Mouse (Mus musculus) stomach, postnatal 0 days (tissue): ENCODE measurements at regions not wholly inside any gene's neighbourhood (a gene's known extent, or its start where the extent isn't known, plus 50 kb on each side); places are given as distances from the start of the nearest gene placed in this dataset.

Experiments
- ATAC-seq: fragments of 200-750 bp; cut with Nextera tagmentation; 2 replicates; pipeline ENCODE4 v1.8.0; 2017; ENCODE audit not compliant: low FRiP score, low TSS enrichment
- DNase-seq: peaks from one replicate; pipeline ENCODE4 v3.0.0-alpha.2; 2016; ENCODE audit warnings: low spot score
- H3K27ac ChIP-seq: fragments of 300-500 bp; sonication (generic); replicated peaks from 2 replicates; pipeline ENCODE4 v1.5.1; 2014; ENCODE audit warnings: mild to moderate bottlenecking, control low read depth
- H3K27me3 ChIP-seq: fragments of 300-500 bp; sonication (generic); 2 replicates; pipeline ENCODE4 v1.6.1; 2014; ENCODE audit warnings: low read length; ENCODE audit not compliant: control insufficient read depth, insufficient read depth
- H3K36me3 ChIP-seq: fragments of 300-500 bp; sonication (generic); 2 replicates; pipeline ENCODE4 v1.6.1; 2014; ENCODE audit warnings: low read length, mixed read lengths; ENCODE audit not compliant: control insufficient read depth, insufficient read depth
- H3K4me1 ChIP-seq: fragments of 300-500 bp; sonication (generic); replicated peaks from 2 replicates; pipeline ENCODE4 v1.6.1; 2014; ENCODE audit warnings: antibody characterized with exemption; ENCODE audit not compliant: control insufficient read depth, insufficient read depth
- H3K4me2 ChIP-seq: fragments of 300-500 bp; sonication (generic); replicated peaks from 2 replicates; pipeline ENCODE4 v1.6.1; 2014; ENCODE audit warnings: low read depth, mild to moderate bottlenecking, control low read depth, moderate library complexity
- H3K4me3 ChIP-seq: fragments of 300-500 bp; sonication (generic); 2 replicates; pipeline ENCODE4 v1.5.1; 2014; ENCODE audit warnings: low read depth, low read length, control low read depth
- H3K9ac ChIP-seq: fragments of 300-500 bp; sonication (generic); 2 replicates; pipeline ENCODE4 v1.6.1; 2014; ENCODE audit warnings: mild to moderate bottlenecking, low read length, control low read depth, mixed read lengths
- H3K9me3 ChIP-seq: fragments of 300-500 bp; sonication (generic); 2 replicates; pipeline ENCODE4 v1.6.1; 2016; ENCODE audit warnings: low read length; ENCODE audit not compliant: control insufficient read depth
- CTCF ChIP-seq: IDR thresholded peaks from 2 replicates; pipeline ENCODE4 v1.5.1; 2016; ENCODE audit warnings: antibody characterized with exemption, low read depth, mild to moderate bottlenecking, moderate library complexity
- EP300 ChIP-seq: optimal IDR thresholded peaks from 2 replicates; pipeline ENCODE3; 2016; ENCODE audit warnings: antibody characterized with exemption
- WGBS: fragments of 180-500 bp; shearing (Covaris S2); extraction: QIAGEN DNeasy Blood & Tissue Kit; methylation state at CpG from one replicate; pipeline ENCODE4 v1.1.7; 2014; 5-methylcytosine and 5-hydroxymethylcytosine counted together

- Histone ChIP-seq H3K27ac (no peak overlapping the region), H3K9ac (no peak overlapping the region), H3K4me1 (no peaks in the 10 kb centered on the region), H3K27me3 (no peaks in the 10 kb centered on the region), H3K4me2 (no peak overlapping the region), H3K36me3 (no peaks in the 10 kb centered on the region), H3K9me3 (no peaks in the 10 kb centered on the region), H3K4me3 (no peak overlapping the region)
- ATAC-seq (no peak), DNase-seq (no peak)
- TF ChIP-seq CTCF (no peak), EP300 (no peak)
- 82% methylated on average over 4 of the region's 4 CpGs for WGBS
Measured at GRCm38 (mm10) chr5:52092273-52092672, 98.0 kb downstream of the Dhx15 start.

- 61% methylated on average over 10 of the region's 10 CpGs for WGBS
- no peaks in the 10 kb centered on the region for H3K4me1 ChIP-seq
- TF ChIP-seq EP300 (no peak), CTCF (no peak)
Measured at GRCm38 (mm10) chr5:52088131-52088530, 102.2 kb downstream of the Dhx15 start.

GRCm38 (mm10) chr5:52086766-52087429 is 103.4 kb downstream of the Dhx15 start:
- Histone ChIP-seq H3K4me2 (no peak overlapping the region), H3K9me3 (no peaks in the 10 kb centered on the region), H3K4me1 (no peaks in the 10 kb centered on the region), H3K36me3 (no peaks in the 10 kb centered on the region), H3K9ac (no peak overlapping the region), H3K4me3 (no peak overlapping the region), H3K27me3 (no peaks in the 10 kb centered on the region), H3K27ac (no peak overlapping the region)
- TF ChIP-seq CTCF, result no peak
- no peak for TF ChIP-seq EP300
- ATAC-seq (no peak), DNase-seq (no peak)
- WGBS, result 53% methylated on average over 7 of the region's 7 CpGs

More at GRCm38 (mm10) chr5:52088131-52088530, 102.2 kb downstream of the Dhx15 start:
- H3K4me3 ChIP-seq, result no peak overlapping the region
- no peak overlapping the region for H3K4me2 ChIP-seq
- no peak overlapping the region for H3K9ac ChIP-seq
- H3K36me3 ChIP-seq, result no peaks in the 10 kb centered on the region
- no peaks in the 10 kb centered on the region for H3K9me3 ChIP-seq
- ATAC-seq (no peak), DNase-seq (no peak)
- no peaks in the 10 kb centered on the region for H3K27me3 ChIP-seq
- H3K27ac ChIP-seq, result no peak overlapping the region

- TF ChIP-seq EP300, result no peak
- TF ChIP-seq CTCF, result no peak
Measured at GRCm38 (mm10) chr5:52080268-52080667, 110.0 kb downstream of the Dhx15 start.

GRCm38 (mm10) chr5:52077696-52078095 is 112.6 kb downstream of the Dhx15 start:
- DNase-seq (no peak), ATAC-seq (no peak)
- Histone ChIP-seq H3K4me2 (no peak overlapping the region), H3K27me3 (no peaks in the 10 kb centered on the region), H3K4me1 (no peaks in the 10 kb centered on the region), H3K9me3 (no peaks in the 10 kb centered on the region), H3K9ac (no peak overlapping the region), H3K27ac (no peak overlapping the region), H3K4me3 (no peak overlapping the region), H3K36me3 (no peaks in the 10 kb centered on the region)
- 82% methylated on average over 3 of the region's 3 CpGs for WGBS
- TF ChIP-seq CTCF (no peak), EP300 (no peak)

More at GRCm38 (mm10) chr5:52080268-52080667, 110.0 kb downstream of the Dhx15 start:
- 72% methylated on average over 4 of the region's 4 CpGs for WGBS
- no peaks in the 10 kb centered on the region for H3K9me3 ChIP-seq
- H3K4me1 ChIP-seq, result no peaks in the 10 kb centered on the region
- no peak overlapping the region for H3K27ac ChIP-seq
- no peaks in the 10 kb centered on the region for H3K36me3 ChIP-seq
- H3K4me2 ChIP-seq, result no peak overlapping the region
- no peak overlapping the region for H3K4me3 ChIP-seq
- no peaks in the 10 kb centered on the region for H3K27me3 ChIP-seq
- DNase-seq (no peak), ATAC-seq (no peak)
- H3K9ac ChIP-seq, result no peak overlapping the region

- 86% methylated on average over 2 of the region's 2 CpGs for WGBS
- no peak for DNase-seq
- no peaks in the 10 kb centered on the region for H3K36me3 ChIP-seq
- no peak overlapping the region for H3K4me2 ChIP-seq
- H3K4me3 ChIP-seq, result no peak overlapping the region
- H3K4me1 ChIP-seq, result no peaks in the 10 kb centered on the region
- no peaks in the 10 kb centered on the region for H3K27me3 ChIP-seq
- no peak for ATAC-seq
- no peaks in the 10 kb centered on the region for H3K9me3 ChIP-seq
- TF ChIP-seq EP300 (no peak), CTCF (no peak)
- no peak overlapping the region for H3K9ac ChIP-seq
- no peak overlapping the region for H3K27ac ChIP-seq
Measured at GRCm38 (mm10) chr5:52075096-52075495, 115.2 kb downstream of the Dhx15 start.
